Mouse (Mus musculus): ENCODE measurements around the gene Rngtt.

Rngtt gene

GRCm38 (mm10) chr4:33514108-33515000 lies 204.2 kb downstream of the Rngtt start:
- in situ Hi-C loops (cut with MboI), result no loop called here

- in situ Hi-C loops (cut with MboI), result no loop called here
Measured at GRCm38 (mm10) chr4:33520196-33520595, 210.1 kb downstream of the Rngtt start.

GRCm38 (mm10) chr4:33520938-33521337 lies 210.8 kb downstream of the Rngtt start:
- in situ Hi-C loops (cut with MboI), result no loop called here

- in situ Hi-C loops (cut with MboI), result no loop called here
Measured at GRCm38 (mm10) chr4:33523774-33524173, 213.7 kb downstream of the Rngtt start.

GRCm38 (mm10) chr4:33524481-33525141 lies 214.5 kb downstream of the Rngtt start:
- in situ Hi-C loops (cut with MboI), result no loop called here

GRCm38 (mm10) chr4:33525272-33525671 lies 215.2 kb downstream of the Rngtt start:
- in situ Hi-C loops (cut with MboI), result no loop called here

- in situ Hi-C loops (cut with MboI), result no loop called here
Measured at GRCm38 (mm10) chr4:33526092-33526491, 216.0 kb downstream of the Rngtt start.

- in situ Hi-C loops (cut with MboI), result no loop called here
Measured at GRCm38 (mm10) chr4:33526675-33527074, 216.6 kb downstream of the Rngtt start.

GRCm38 (mm10) chr4:33532596-33532995 lies 222.5 kb downstream of the Rngtt start:
- in situ Hi-C loops (cut with MboI), result no loop called here

- in situ Hi-C loops (cut with MboI), result no loop called here
Measured at GRCm38 (mm10) chr4:33544755-33545576, 234.9 kb downstream of the Rngtt start.

GRCm38 (mm10) chr4:33545577-33545879 lies 235.4 kb downstream of the Rngtt start:
- in situ Hi-C loops (cut with MboI), result no loop called here

- in situ Hi-C loops (cut with MboI), result no loop called here
Measured at GRCm38 (mm10) chr4:33546278-33546677, 236.2 kb downstream of the Rngtt start.

GRCm38 (mm10) chr4:33547315-33547929 lies 237.3 kb downstream of the Rngtt start:
- in situ Hi-C loops (cut with MboI), result no loop called here

- in situ Hi-C loops (cut with MboI), result no loop called here
Measured at GRCm38 (mm10) chr4:33549606-33550005, 239.5 kb downstream of the Rngtt start.

All from mature B cell (primary cell).